Mouse (Mus musculus): ENCODE data around the gene Tmprss13. TPM values are rescaled to one million over a fixed set of nuclear protein-coding genes. Genes with fewer than 3 reads are reported as not detected.
A peak's percentile ranks its signal among the peaks of the same experiment; 100 is the strongest.

The Tmprss13 gene
- polyA plus RNA-seq, 1 experiment: not detected

GRCm38 (mm10) chr9:45321946-45322430 lies 3.1 kb downstream of the Tmprss13 start:
- Histone ChIP-seq H3K4me1 (ENCODE audit: control insufficient read depth, insufficient read depth, low read length) (no peaks in the 10 kb centered on the region), H3K27ac (ENCODE audit: insufficient read depth, low read length) (no peak overlapping the region), H3K4me3 (ENCODE audit: insufficient read depth, low read length) (no peak overlapping the region)
- TF ChIP-seq CTCF (IDR thresholded peaks at IDR 0.05; ENCODE audit: borderline replicate concordance, insufficient read depth, low read length) (no peak), POLR2A (IDR thresholded peaks at IDR 0.05; ENCODE audit: low read depth, low read length) (no peak)

GRCm38 (mm10) chr9:45326390-45326789 lies 7.5 kb downstream of the Tmprss13 start:
- no peak overlapping the region for H3K27ac ChIP-seq (ENCODE audit: insufficient read depth, low read length)
- TF ChIP-seq CTCF (IDR thresholded peaks at IDR 0.05; ENCODE audit: borderline replicate concordance, insufficient read depth, low read length) (no peak), POLR2A (IDR thresholded peaks at IDR 0.05; ENCODE audit: low read depth, low read length) (no peak)
- no peaks in the 10 kb centered on the region for H3K4me1 ChIP-seq (ENCODE audit: control insufficient read depth, insufficient read depth, low read length)
- no peak overlapping the region for H3K4me3 ChIP-seq (ENCODE audit: insufficient read depth, low read length)

GRCm38 (mm10) chr9:45328263-45328662 lies 9.4 kb downstream of the Tmprss13 start:
- no peak overlapping the region for H3K27ac ChIP-seq (ENCODE audit: insufficient read depth, low read length)
- no peaks in the 10 kb centered on the region for H3K4me1 ChIP-seq (ENCODE audit: control insufficient read depth, insufficient read depth, low read length)
- H3K4me3 ChIP-seq (ENCODE audit: insufficient read depth, low read length): no peak overlapping the region
- TF ChIP-seq POLR2A (IDR thresholded peaks at IDR 0.05; ENCODE audit: low read depth, low read length): no peak
- TF ChIP-seq CTCF (IDR thresholded peaks at IDR 0.05; ENCODE audit: borderline replicate concordance, insufficient read depth, low read length): no peak

GRCm38 (mm10) chr9:45329577-45329976 lies 10.7 kb downstream of the Tmprss13 start:
- no peak overlapping the region for H3K4me3 ChIP-seq (ENCODE audit: insufficient read depth, low read length)
- TF ChIP-seq CTCF (IDR thresholded peaks at IDR 0.05; ENCODE audit: borderline replicate concordance, insufficient read depth, low read length): no peak
- TF ChIP-seq POLR2A (IDR thresholded peaks at IDR 0.05; ENCODE audit: low read depth, low read length): no peak
- no peak overlapping the region for H3K27ac ChIP-seq (ENCODE audit: insufficient read depth, low read length)
- no peaks in the 10 kb centered on the region for H3K4me1 ChIP-seq (ENCODE audit: control insufficient read depth, insufficient read depth, low read length)

GRCm38 (mm10) chr9:45337406-45337805 lies 18.5 kb downstream of the Tmprss13 start:
- no peak for TF ChIP-seq POLR2A (IDR thresholded peaks at IDR 0.05; ENCODE audit: low read depth, low read length)
- TF ChIP-seq CTCF (IDR thresholded peaks at IDR 0.05; ENCODE audit: borderline replicate concordance, insufficient read depth, low read length): no peak
- H3K4me3 ChIP-seq (ENCODE audit: insufficient read depth, low read length): no peak overlapping the region
- H3K4me1 ChIP-seq (ENCODE audit: control insufficient read depth, insufficient read depth, low read length): no peaks in the 10 kb centered on the region
- no peak overlapping the region for H3K27ac ChIP-seq (ENCODE audit: insufficient read depth, low read length)

- TF ChIP-seq CTCF (IDR thresholded peaks at IDR 0.05; ENCODE audit: borderline replicate concordance, insufficient read depth, low read length): no peak
- TF ChIP-seq POLR2A (IDR thresholded peaks at IDR 0.05; ENCODE audit: low read depth, low read length): no peak
- Histone ChIP-seq H3K4me3 (ENCODE audit: insufficient read depth, low read length) (no peak overlapping the region), H3K27ac (ENCODE audit: insufficient read depth, low read length) (no peak overlapping the region), H3K4me1 (ENCODE audit: control insufficient read depth, insufficient read depth, low read length) (no peaks in the 10 kb centered on the region)
These were observed 24.2 kb downstream of the Tmprss13 start for GRCm38 (mm10) chr9:45343066-45343465.

- no peak overlapping the region for H3K4me3 ChIP-seq (ENCODE audit: insufficient read depth, low read length)
- no peak overlapping the region for H3K27ac ChIP-seq (ENCODE audit: insufficient read depth, low read length)
- no peaks in the 10 kb centered on the region for H3K4me1 ChIP-seq (ENCODE audit: control insufficient read depth, insufficient read depth, low read length)
- TF ChIP-seq CTCF (IDR thresholded peaks at IDR 0.05; ENCODE audit: borderline replicate concordance, insufficient read depth, low read length) (peak; percentile 15; the same call in 1 of the 2 replicates), POLR2A (IDR thresholded peaks at IDR 0.05; ENCODE audit: low read depth, low read length) (no peak)
These were observed 26.6 kb downstream of the Tmprss13 start for GRCm38 (mm10) chr9:45345516-45345915.

GRCm38 (mm10) chr9:45346276-45346675 lies 27.4 kb downstream of the Tmprss13 start:
- no peak for TF ChIP-seq POLR2A (IDR thresholded peaks at IDR 0.05; ENCODE audit: low read depth, low read length)
- TF ChIP-seq CTCF (IDR thresholded peaks at IDR 0.05; ENCODE audit: borderline replicate concordance, insufficient read depth, low read length): no peak
- Histone ChIP-seq H3K4me1 (ENCODE audit: control insufficient read depth, insufficient read depth, low read length) (no peaks in the 10 kb centered on the region), H3K27ac (ENCODE audit: insufficient read depth, low read length) (no peak overlapping the region)

GRCm38 (mm10) chr9:45348560-45348959 lies 29.7 kb downstream of the Tmprss13 start:
- no peak overlapping the region for H3K27ac ChIP-seq (ENCODE audit: insufficient read depth, low read length)
- H3K4me1 ChIP-seq (ENCODE audit: control insufficient read depth, insufficient read depth, low read length): no peaks in the 10 kb centered on the region
- TF ChIP-seq POLR2A (IDR thresholded peaks at IDR 0.05; ENCODE audit: low read depth, low read length) (no peak), CTCF (IDR thresholded peaks at IDR 0.05; ENCODE audit: borderline replicate concordance, insufficient read depth, low read length) (no peak)
- H3K4me3 ChIP-seq (ENCODE audit: insufficient read depth, low read length): no peak overlapping the region

More at GRCm38 (mm10) chr9:45346276-45346675, 27.4 kb downstream of the Tmprss13 start:
- no peak overlapping the region for H3K4me3 ChIP-seq (ENCODE audit: insufficient read depth, low read length)

- no peaks in the 10 kb centered on the region for H3K4me1 ChIP-seq (ENCODE audit: control insufficient read depth, insufficient read depth, low read length)
- no peak overlapping the region for H3K4me3 ChIP-seq (ENCODE audit: insufficient read depth, low read length)
- no peak overlapping the region for H3K27ac ChIP-seq (ENCODE audit: insufficient read depth, low read length)
- TF ChIP-seq CTCF (IDR thresholded peaks at IDR 0.05; ENCODE audit: borderline replicate concordance, insufficient read depth, low read length): no peak
- no peak for TF ChIP-seq POLR2A (IDR thresholded peaks at IDR 0.05; ENCODE audit: low read depth, low read length)
These were observed 30.3 kb downstream of the Tmprss13 start for GRCm38 (mm10) chr9:45349181-45349580.

Data from embryonic fibroblast, embryonic 13.5 days (primary cell).